Mouse (Mus musculus) myocyte (in vitro differentiated cells): ENCODE measurements at regions not wholly inside any gene's neighbourhood (a gene's known extent, or its start where the extent isn't known, plus 50 kb on each side); places are given as distances from the start of the nearest gene placed in this dataset.

Experiments used
- MAX ChIP-seq: IDR thresholded peaks from one replicate; pipeline ENCODE4 v1.6.1; 2011; ENCODE audit warnings: low read depth, mild to moderate bottlenecking, control low read depth
- MYOG ChIP-seq, 3 experiments: IDR thresholded peaks; one replicate each; pipeline ENCODE4 v1.6.1; 2011; ENCODE audit warnings: control low read depth in 2 of 3, low read depth in 2 of 3, mild to moderate bottlenecking in 2 of 3; ENCODE audit not compliant: insufficient read length in 2 of 3, control insufficient read depth in 1 of 3, insufficient read depth in 1 of 3
- POLR2A ChIP-seq: IDR thresholded peaks from one replicate; pipeline ENCODE4 v1.6.1; 2011; ENCODE audit warnings: low read depth, mild to moderate bottlenecking, control low read depth, moderate library complexity; ENCODE audit not compliant: insufficient read length
- POLR2AphosphoS2 ChIP-seq: IDR thresholded peaks from one replicate; pipeline ENCODE4 v1.6.1; 2011; ENCODE audit warnings: low read depth, control low read depth; ENCODE audit not compliant: insufficient read length
- USF1 ChIP-seq: IDR thresholded peaks from one replicate; pipeline ENCODE4 v1.6.1; 2011; ENCODE audit warnings: low read depth, mild to moderate bottlenecking, control low read depth, moderate library complexity

GRCm38 (mm10) chr12:42987018-42987606, 1223.0 kb downstream of the Dnajb9 start:
- no peak for TF ChIP-seq POLR2A
- TF ChIP-seq MYOG (IDR thresholded peaks at IDR 0.05; ENCODE audit: control insufficient read depth in 1 of 3, insufficient read depth in 1 of 3, insufficient read length in 2 of 3, low read depth in 2 of 3) = no peak
- no peak for TF ChIP-seq MAX
- no peak for TF ChIP-seq USF1
- no peak for TF ChIP-seq POLR2AphosphoS2
